Mouse (Mus musculus) urinary bladder, postnatal 25 days (tissue): Measurements from ENCODE around the gene Pja2.
"Not testable (repeated sequence)": the region's sequence is repeated elsewhere in the genome, so short reads cannot be mapped to it uniquely, and the experiment has no call there.

Experiments
- DNase-seq: peaks from one replicate; pipeline ENCODE4 v3.0.0; 2022; ENCODE audit warnings: low spot score

Pja2 gene

GRCm38 (mm10) chr17:64331898-64332769 is at the start of gene Pja2:
TSS of gene Pja2 (minus strand) at chr17:64331916.
- DNase-seq = peak; percentile 99

GRCm38 (mm10) chr17:64375327-64375726 is 43.6 kb upstream of the Pja2 start:
- peak; percentile 69 for DNase-seq

GRCm38 (mm10) chr17:64363694-64364093 is 32.0 kb upstream of the Pja2 start:
- peak; percentile 18 for DNase-seq

- DNase-seq = no peak
Measured at GRCm38 (mm10) chr17:64362570-64362969, 30.9 kb upstream of the Pja2 start.

GRCm38 (mm10) chr17:64361911-64362425 is 30.3 kb upstream of the Pja2 start:
- DNase-seq = no peak

GRCm38 (mm10) chr17:64353940-64354339 is 22.2 kb upstream of the Pja2 start:
- no peak for DNase-seq

GRCm38 (mm10) chr17:64346135-64346534 is 14.4 kb upstream of the Pja2 start:
- no peak for DNase-seq

GRCm38 (mm10) chr17:64344576-64345172 is 13.0 kb upstream of the Pja2 start:
- DNase-seq = no peak

GRCm38 (mm10) chr17:64341698-64342097 is 10.0 kb upstream of the Pja2 start:
- DNase-seq = no peak

GRCm38 (mm10) chr17:64339752-64340151 is 8.0 kb upstream of the Pja2 start:
- no peak for DNase-seq

GRCm38 (mm10) chr17:64337220-64337619 is 5.5 kb upstream of the Pja2 start:
- DNase-seq = no peak

- no peak for DNase-seq
Measured at GRCm38 (mm10) chr17:64333956-64334355, 2.2 kb upstream of the Pja2 start.

- DNase-seq = no peak
Measured at GRCm38 (mm10) chr17:64332770-64333096, 1.0 kb upstream of the Pja2 start.

GRCm38 (mm10) chr17:64331291-64331897 is 322 bp downstream of the Pja2 start:
- DNase-seq = no peak

GRCm38 (mm10) chr17:64330885-64331284 is 831 bp downstream of the Pja2 start:
- DNase-seq = no peak

- DNase-seq = no peak
Measured at GRCm38 (mm10) chr17:64324556-64324955, 7.2 kb downstream of the Pja2 start.

- DNase-seq = no peak
Measured at GRCm38 (mm10) chr17:64315428-64315827, 16.3 kb downstream of the Pja2 start.

GRCm38 (mm10) chr17:64314523-64314922 is 17.2 kb downstream of the Pja2 start:
- not testable (repeated sequence) for DNase-seq

GRCm38 (mm10) chr17:64297628-64298027 is 34.1 kb downstream of the Pja2 start:
- DNase-seq = no peak

- no peak for DNase-seq
Measured at GRCm38 (mm10) chr17:64292740-64293139, 39.0 kb downstream of the Pja2 start.

- no peak for DNase-seq
Measured at GRCm38 (mm10) chr17:64289684-64290083, 42.0 kb downstream of the Pja2 start.

GRCm38 (mm10) chr17:64288000-64288399 is 43.7 kb downstream of the Pja2 start:
- no peak for DNase-seq

- DNase-seq = no peak
Measured at GRCm38 (mm10) chr17:64286836-64287235, 44.9 kb downstream of the Pja2 start.
